Mouse (Mus musculus) CH12.LX (cell line): ENCODE measurements at regions not wholly inside any gene's neighbourhood (a gene's known extent, or its start where the extent isn't known, plus 50 kb on each side); places are given as distances from the start of the nearest gene placed in this dataset.

Experiments
- BHLHE40 ChIP-seq: IDR thresholded peaks from 2 replicates; pipeline ENCODE4 v1.6.1; 2011; ENCODE audit warnings: mild to moderate bottlenecking, low read depth, low read length, improper control_type of control experiment
- CTCF ChIP-seq, 2 experiments: IDR thresholded peaks in 1 of 2; conservative IDR thresholded peaks in 1 of 2; 2 replicates each; pipeline ENCODE4 v1.5.1; 2011 to 2012; ENCODE audit warnings: low read depth in 2 of 2, low read length in 2 of 2, improper control_type of control experiment in 1 of 2, inconsistent platforms in 1 of 2, mild to moderate bottlenecking in 1 of 2, moderate library complexity in 1 of 2
- E2F4 ChIP-seq: IDR thresholded peaks from 2 replicates; pipeline ENCODE4 v1.6.1; 2011; ENCODE audit warnings: low read depth, low read length, improper control_type of control experiment; ENCODE audit not compliant: insufficient replicate concordance
- JUND ChIP-seq: conservative IDR thresholded peaks from 2 replicates; pipeline ENCODE4 v1.6.1; 2011; ENCODE audit warnings: low read depth, low read length, improper control_type of control experiment
- POLR2A ChIP-seq: IDR thresholded peaks from 2 replicates; pipeline ENCODE4 v1.6.1; 2011; ENCODE audit warnings: low read depth, mild to moderate bottlenecking, improper control_type of control experiment, low read length
- POLR2AphosphoS2 ChIP-seq: IDR thresholded peaks from 2 replicates; pipeline ENCODE4 v1.6.1; 2011; ENCODE audit warnings: low read depth, low read length, improper control_type of control experiment
- RAD21 ChIP-seq: IDR thresholded peaks from 2 replicates; pipeline ENCODE4 v1.6.1; 2011; ENCODE audit warnings: low read depth, mild to moderate bottlenecking, low read length, improper control_type of control experiment, moderate library complexity
- RCOR1 ChIP-seq: conservative IDR thresholded peaks from 2 replicates; pipeline ENCODE4 v1.6.1; 2012; ENCODE audit warnings: low read depth, mild to moderate bottlenecking, inconsistent platforms, low read length, improper control_type of control experiment
- SMC3 ChIP-seq: IDR thresholded peaks from 2 replicates; pipeline ENCODE4 v1.6.1; 2011; ENCODE audit warnings: low read depth, low read length, improper control_type of control experiment
- TCF12 ChIP-seq: IDR thresholded peaks from 2 replicates; pipeline ENCODE4 v1.6.1; 2014; ENCODE audit warnings: low read depth, mild to moderate bottlenecking, inconsistent platforms, low read length, improper control_type of control experiment
- USF1 ChIP-seq: IDR thresholded peaks from 2 replicates; pipeline ENCODE4 v1.6.1; 2014; ENCODE audit warnings: low read depth, mild to moderate bottlenecking, inconsistent platforms, low read length, improper control_type of control experiment
- USF2 ChIP-seq: conservative IDR thresholded peaks from 2 replicates; pipeline ENCODE4 v1.6.1; 2011; ENCODE audit warnings: low read depth, low read length, improper control_type of control experiment
- ZMIZ1 ChIP-seq: IDR thresholded peaks from 2 replicates; pipeline ENCODE4 v1.6.1; 2012; ENCODE audit warnings: low read depth, mild to moderate bottlenecking, inconsistent platforms, low read length, improper control_type of control experiment

- TF ChIP-seq E2F4 (no peak), USF1 (no peak), POLR2A (no peak), JUND (no peak), TCF12 (no peak), BHLHE40 (no peak), ZMIZ1 (no peak), RCOR1 (no peak), POLR2AphosphoS2 (no peak), CTCF (conservative IDR thresholded peaks at IDR 0.05 in 1 of 2, IDR thresholded peaks at IDR 0.05 in 1 of 2; ENCODE audit: low read depth in 2 of 2, low read length in 2 of 2) (no peak), SMC3 (no peak), USF2 (no peak), RAD21 (no peak)
These were observed 174.0 kb upstream of the Egflam start for GRCm38 (mm10) chr15:7572221-7572620.
